Mouse (Mus musculus) heart, postnatal 0 days (tissue): ENCODE data around the gene Lpar1. TPM values are rescaled to one million over a fixed set of nuclear protein-coding genes. Genes with fewer than 3 reads are reported as not detected.

Source experiments
- ATAC-seq: fragments of 200-750 bp; cut with Nextera tagmentation; 2 replicates; pipeline ENCODE4 v1.8.0; 2017; ENCODE audit warnings: low read depth, moderate number of reproducible peaks, moderate library complexity; ENCODE audit not compliant: insufficient read depth
- DNase-seq: peaks from one replicate; pipeline ENCODE4 v3.0.0-alpha.2; 2016; ENCODE audit warnings: low spot score
- H3K27ac ChIP-seq: fragments of 300-500 bp; sonication (generic); 2 replicates; pipeline ENCODE4 v1.5.1; 2014; ENCODE audit warnings: low read depth, mild to moderate bottlenecking
- H3K27me3 ChIP-seq: fragments of 300-500 bp; sonication (generic); 2 replicates; pipeline ENCODE4 v1.6.1; 2014; ENCODE audit warnings: low read length, mixed read lengths; ENCODE audit not compliant: control insufficient read depth, insufficient read depth
- H3K36me3 ChIP-seq: fragments of 300-500 bp; sonication (generic); replicated peaks from 2 replicates; pipeline ENCODE4 v1.6.1; 2014; ENCODE audit warnings: low read length, mixed read lengths; ENCODE audit not compliant: control insufficient read depth, insufficient read depth
- H3K4me1 ChIP-seq: fragments of 300-500 bp; sonication (generic); 2 replicates; pipeline ENCODE4 v1.6.1; 2014; ENCODE audit warnings: antibody characterized with exemption; ENCODE audit not compliant: control insufficient read depth, insufficient read depth
- H3K4me2 ChIP-seq: fragments of 300-500 bp; sonication (generic); 2 replicates; pipeline ENCODE4 v1.6.1; 2014; ENCODE audit warnings: low read depth, mild to moderate bottlenecking, low read length, moderate library complexity
- H3K4me3 ChIP-seq: fragments of 300-500 bp; sonication (generic); 2 replicates; pipeline ENCODE4 v1.5.1; 2014; ENCODE audit warnings: low read depth, low read length
- H3K9ac ChIP-seq: fragments of 300-500 bp; sonication (generic); replicated peaks from 2 replicates; pipeline ENCODE4 v1.6.1; 2014; ENCODE audit warnings: low read depth, low read length, mixed read lengths
- H3K9me3 ChIP-seq: fragments of 300-500 bp; sonication (generic); replicated peaks from 2 replicates; pipeline ENCODE4 v1.6.1; 2016; ENCODE audit warnings: low read length; ENCODE audit not compliant: control insufficient read depth
- CTCF ChIP-seq: IDR thresholded peaks from 2 replicates; pipeline ENCODE4 v1.5.1; 2016; ENCODE audit warnings: antibody characterized with exemption, control low read depth, low read depth
- EP300 ChIP-seq: IDR thresholded peaks from 2 replicates; pipeline ENCODE4 v1.6.1; 2016; ENCODE audit warnings: antibody characterized with exemption, low read depth
- WGBS: fragments of 180-500 bp; shearing (Covaris S2); extraction: QIAGEN DNeasy Blood & Tissue Kit; methylation state at CpG from one replicate; pipeline ENCODE4 v1.1.7; 2014; 5-methylcytosine and 5-hydroxymethylcytosine counted together
- polyA plus RNA-seq: library from polyadenylated mRNA; unstranded; fragments of >200 nt; fragmentation: Nextera tagmentation; extraction: Ambion mirVana; gene quantifications from 2 replicates; pipeline ENCODE4 v1.2.1, GENCODE M21; 2015
- total RNA-seq: library from RNA; depleted of rRNA; stranded (reverse); fragments of >200 nt; gene quantifications from 2 replicates; pipeline ENCODE4 v1.2.3, GENCODE M21; 2014; ENCODE audit warnings: low replicate concordance

The Lpar1 gene
- total and polyA plus RNA-seq, 2 experiments from 2014 or later = 11.6 to 13.3 TPM

- no peaks in the 10 kb centered on the region for H3K36me3 ChIP-seq
- no peak overlapping the region for H3K4me3 ChIP-seq
- ATAC-seq (no peak), DNase-seq (no peak)
- no peaks in the 10 kb centered on the region for H3K4me1 ChIP-seq
- 90% methylated on average over 8 of the region's 8 CpGs for WGBS
- H3K27ac ChIP-seq = no peak overlapping the region
- no peaks in the 10 kb centered on the region for H3K27me3 ChIP-seq
- H3K9me3 ChIP-seq = no peaks in the 10 kb centered on the region
- no peak for TF ChIP-seq CTCF
- no peak for TF ChIP-seq EP300
- H3K4me2 ChIP-seq = no peak overlapping the region
- no peak overlapping the region for H3K9ac ChIP-seq
Observed at GRCm38 (mm10) chr4:58477691-58478090, 76.0 kb downstream of the Lpar1 start.

GRCm38 (mm10) chr4:58471203-58471910 is 82.3 kb downstream of the Lpar1 start:
- Histone ChIP-seq H3K9ac (no peak overlapping the region), H3K27me3 (no peaks in the 10 kb centered on the region), H3K36me3 (no peaks in the 10 kb centered on the region), H3K4me3 (no peak overlapping the region), H3K4me1 (no peaks in the 10 kb centered on the region), H3K4me2 (no peak overlapping the region), H3K9me3 (no peaks in the 10 kb centered on the region), H3K27ac (no peak overlapping the region)
- no peak for DNase-seq
- TF ChIP-seq EP300 (no peak), CTCF (no peak)
- 68% methylated on average over 4 of the region's 4 CpGs for WGBS
- no peak for ATAC-seq

- Histone ChIP-seq H3K9me3 (no peaks in the 10 kb centered on the region), H3K4me3 (no peak overlapping the region), H3K4me2 (no peak overlapping the region), H3K27ac (no peak overlapping the region), H3K36me3 (no peaks in the 10 kb centered on the region), H3K9ac (no peak overlapping the region), H3K4me1 (no peaks in the 10 kb centered on the region), H3K27me3 (no peaks in the 10 kb centered on the region)
- no peak for DNase-seq
- no peak for ATAC-seq
- WGBS = 71% methylated on average over 5 of the region's 5 CpGs
- TF ChIP-seq EP300 (no peak), CTCF (no peak)
Observed at GRCm38 (mm10) chr4:58469651-58470592, 83.8 kb downstream of the Lpar1 start.

- TF ChIP-seq EP300 = no peak
- no peak for TF ChIP-seq CTCF
- no peak overlapping the region for H3K9ac ChIP-seq
- H3K4me1 ChIP-seq = no peaks in the 10 kb centered on the region
- 69% methylated on average over 7 of the region's 7 CpGs for WGBS
- ATAC-seq = no peak
- H3K9me3 ChIP-seq = no peaks in the 10 kb centered on the region
- H3K27ac ChIP-seq = no peak overlapping the region
- no peaks in the 10 kb centered on the region for H3K36me3 ChIP-seq
- no peak for DNase-seq
- no peaks in the 10 kb centered on the region for H3K27me3 ChIP-seq
- no peak overlapping the region for H3K4me3 ChIP-seq
- no peak overlapping the region for H3K4me2 ChIP-seq
Observed at GRCm38 (mm10) chr4:58469035-58469434, 84.7 kb downstream of the Lpar1 start.

GRCm38 (mm10) chr4:58465586-58465985 is 88.1 kb downstream of the Lpar1 start:
- WGBS = 85% methylated on average over 5 of the region's 5 CpGs
- TF ChIP-seq CTCF = no peak
- TF ChIP-seq EP300 = no peak

More at GRCm38 (mm10) chr4:58465586-58465985, 88.1 kb downstream of the Lpar1 start:
- DNase-seq (no peak), ATAC-seq (no peak)
- no peaks in the 10 kb centered on the region for H3K27me3 ChIP-seq
- H3K4me3 ChIP-seq = no peak overlapping the region
- H3K9ac ChIP-seq = no peak overlapping the region
- H3K36me3 ChIP-seq = no peaks in the 10 kb centered on the region
- H3K4me2 ChIP-seq = no peak overlapping the region
- H3K27ac ChIP-seq = no peak overlapping the region
- H3K4me1 ChIP-seq = no peaks in the 10 kb centered on the region
- H3K9me3 ChIP-seq = no peaks in the 10 kb centered on the region
